Comparison of ENCODE assay signal across 10 mouse cellular contexts in genomic region chrX:135601298-135602029, GRCm38 (mm10). TPM values are rescaled to one million over a fixed set of nuclear protein-coding genes. Genes with fewer than 3 reads are reported as not detected.
DNase-seq lines count a peak whose midpoint lies in the region; ATAC-seq and TF ChIP-seq lines count a peak whose summit lies in the region.
"Not testable (repeated sequence)": the region's sequence is repeated elsewhere in the genome, so short reads cannot be mapped to it uniquely, and the experiment has no call there.
"Had no signal": no experiment of that assay in that cellular context is flagged by ENCODE, and none has a peak within 500 bp of the region (broad histone marks: within the 10 kb centered on the region; RNA-seq: fewer than 3 reads in every experiment).

No protein-coding gene starts in this region.

- not testable (repeated sequence) for H3K27me3 ChIP-seq in hindbrain, embryonic 15.5 days; lung, embryonic 14.5 days (ENCODE audit: insufficient read depth, low read length)

- TF ChIP-seq CTCF in lung, embryonic 14.5 days (IDR thresholded peaks at IDR 0.05; ENCODE audit: low read depth) = peak; percentile 53

- H3K4me3 ChIP-seq in hindbrain, embryonic 15.5 days; lung, embryonic 14.5 days (ENCODE audit: low read depth, low read length): not testable (repeated sequence)

- WGBS in hindbrain, embryonic 15.5 days = 60% methylated on average over 3 of the region's 3 CpGs
- 59% methylated on average over 3 of the region's 3 CpGs for WGBS in lung, embryonic 14.5 days

- peak; percentile 71 for DNase-seq in T-cell, adult 2 months (ENCODE audit: low spot score)
- peak; percentile 54 for DNase-seq in cerebellum, adult 9-10 months
- peak; percentile 20 to 39 for DNase-seq in frontal cortex, postnatal 10 days (ENCODE audit: low spot score in 2 of 2)
- DNase-seq in layer of hippocampus, adult 9-11 months = peak; percentile 66
- peak; percentile 7 for DNase-seq in lung, embryonic 14.5 days
- DNase-seq in right cerebral cortex, adult 2 months (ENCODE audit: low spot score in 2 of 2) = peak; percentile 50 to 67

- H3K9me3 ChIP-seq in hindbrain, embryonic 15.5 days; lung, embryonic 14.5 days (ENCODE audit: low read depth, low read length): not testable (repeated sequence)

- ATAC-seq in hindbrain, embryonic 15.5 days (ENCODE audit: low FRiP score, low read depth) = peak; percentile 71
- not testable (repeated sequence) for ATAC-seq in lung, embryonic 14.5 days (ENCODE audit: insufficient read depth)

- H3K4me2 ChIP-seq in hindbrain, embryonic 15.5 days; lung, embryonic 14.5 days: not testable (repeated sequence)

- H3K36me3 ChIP-seq in hindbrain, embryonic 15.5 days; lung, embryonic 14.5 days (ENCODE audit: insufficient read depth): not testable (repeated sequence)

- not testable (repeated sequence) for H3K27ac ChIP-seq in hindbrain, embryonic 15.5 days (replicated peaks); lung, embryonic 14.5 days (ENCODE audit: low read depth)

- H3K4me1 ChIP-seq in hindbrain, embryonic 15.5 days (replicated peaks); lung, embryonic 14.5 days (ENCODE audit: insufficient read depth): not testable (repeated sequence)

- H3K9ac ChIP-seq in hindbrain, embryonic 15.5 days; lung, embryonic 14.5 days: not testable (repeated sequence)

RNA-seq across cellular contexts. Expression of gene Nxf7, which starts 2.9 kb away (rescaled TPM):
- not detected in 2 replicates for polyA plus RNA-seq in hindbrain, embryonic 15.5 days (2015; fragmentation: Nextera tagmentation; extraction: Ambion mirVana)
- polyA plus RNA-seq in lung, embryonic 14.5 days (2014; fragmentation: Nextera tagmentation; extraction: Ambion mirVana) = not detected in 2 replicates
- polyA plus RNA-seq: embryonic facial prominence, embryonic 13.5 days; limb, embryonic 10.5 days had no signal

RNA-seq across cellular contexts. Expression of gene Prame, which starts 26.0 kb away (rescaled TPM):
- not detected in 2 replicates for polyA plus RNA-seq in hindbrain, embryonic 15.5 days (2015; fragmentation: Nextera tagmentation; extraction: Ambion mirVana)
- polyA plus RNA-seq in lung, embryonic 14.5 days (2014; fragmentation: Nextera tagmentation; extraction: Ambion mirVana) = not detected in 2 replicates
- polyA plus RNA-seq: embryonic facial prominence, embryonic 13.5 days; heart, embryonic 12.5 days; limb, embryonic 10.5 days had no signal

Comparison
In these comparisons a context has a peak if more than half of its experiments do, and no peak if none do; other contexts are left out.
1. DNase-seq: peak in every context shown above with its lines; median percentile 71 in T-cell, adult 2 months; 66 in layer of hippocampus, adult 9-11 months; 58 in right cerebral cortex, adult 2 months; 54 in cerebellum, adult 9-10 months; 30 in frontal cortex, postnatal 10 days; 7 in lung, embryonic 14.5 days.